Comparison of ENCODE assay signal across 19 mouse cellular contexts in the genomic region with DNA sequence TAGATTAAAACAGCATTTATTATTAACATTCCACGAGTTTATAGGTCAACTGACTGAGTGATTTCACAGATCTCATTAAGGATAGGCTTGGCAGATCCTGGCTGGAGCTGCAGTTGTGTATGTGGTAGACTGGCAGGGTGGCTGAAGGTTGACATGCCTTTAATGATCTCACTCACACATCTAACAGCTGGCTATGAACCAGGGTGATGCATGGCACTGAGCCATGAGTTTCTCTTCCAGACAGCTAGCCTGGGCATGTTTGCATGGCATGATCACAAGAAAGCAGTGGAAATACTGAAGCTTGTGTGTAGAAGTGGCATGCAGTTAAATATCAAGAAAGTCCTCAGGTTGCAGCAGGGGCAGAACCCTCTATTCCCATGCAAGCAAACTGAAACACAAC.
DNase-seq lines count a peak whose midpoint lies in the region; ATAC-seq and TF ChIP-seq lines count a peak whose summit lies in the region.
"Had no signal": no experiment of that assay in that cellular context is flagged by ENCODE, and none has a peak within 500 bp of the region (broad histone marks: within the 10 kb centered on the region; RNA-seq: fewer than 3 reads in every experiment).

No protein-coding gene starts in this region.

- no peak for TF ChIP-seq POLR2A in embryonic fibroblast, embryonic 13.5 days (IDR thresholded peaks at IDR 0.05; ENCODE audit: low read depth, low read length)

- H3K4me2 ChIP-seq in forebrain, postnatal 0 days (ENCODE audit: low read depth) = no peak overlapping the region
- H3K4me2 ChIP-seq in forebrain, embryonic 13.5 days = no peak overlapping the region
- H3K4me2 ChIP-seq: embryonic facial prominence, embryonic 12.5 days; heart, embryonic 13.5 days; hindbrain, embryonic 15.5 days had no signal

- 20% methylated on average over 1 of the region's 1 CpGs for WGBS in forebrain, postnatal 0 days
- 52% methylated on average over 1 of the region's 1 CpGs for WGBS in forebrain, embryonic 13.5 days
- WGBS in midbrain, embryonic 10.5 days = 70% methylated on average over 1 of the region's 1 CpGs

- no peak for TF ChIP-seq CTCF in forebrain, postnatal 0 days (IDR thresholded peaks at IDR 0.05; ENCODE audit: low read depth)
- no peak for TF ChIP-seq CTCF in embryonic fibroblast, embryonic 13.5 days (IDR thresholded peaks at IDR 0.05; ENCODE audit: borderline replicate concordance, insufficient read depth, low read length)

- no peak overlapping the region for H3K27ac ChIP-seq in forebrain, postnatal 0 days (ENCODE audit: low read depth, low read length)
- no peak overlapping the region for H3K27ac ChIP-seq in forebrain, embryonic 13.5 days
- peak overlapping the region; percentile 78 for H3K27ac ChIP-seq in embryonic fibroblast, embryonic 13.5 days (ENCODE audit: insufficient read depth, low read length)
- no peak overlapping the region for H3K27ac ChIP-seq in midbrain, embryonic 10.5 days (replicated peaks)
- H3K27ac ChIP-seq: embryonic facial prominence, embryonic 12.5 days; forebrain, embryonic 10.5 days; gastrocnemius, adult 2 months; heart, embryonic 13.5 days; hindbrain, embryonic 15.5 days had no signal

- ATAC-seq in forebrain, postnatal 0 days = no peak
- no peak for ATAC-seq in forebrain, embryonic 13.5 days
- ATAC-seq: CD4-positive, CD25-positive, alpha-beta regulatory T cell, adult 4 months; intestine, embryonic 16.5 days had no signal

- no peaks in the 10 kb centered on the region for H3K27me3 ChIP-seq in forebrain, postnatal 0 days (ENCODE audit: insufficient read depth, low read length)
- H3K27me3 ChIP-seq in forebrain, embryonic 13.5 days = no peaks in the 10 kb centered on the region
- no peaks in the 10 kb centered on the region for H3K27me3 ChIP-seq in midbrain, embryonic 10.5 days (ENCODE audit: low read depth, poor library complexity, severe bottlenecking)
- H3K27me3 ChIP-seq: embryonic facial prominence, embryonic 12.5 days; heart, embryonic 13.5 days; hindbrain, embryonic 15.5 days had no signal

- no peaks in the 10 kb centered on the region for H3K9me3 ChIP-seq in forebrain, postnatal 0 days (ENCODE audit: low read length)
- no peaks in the 10 kb centered on the region for H3K9me3 ChIP-seq in forebrain, embryonic 13.5 days (replicated peaks)
- no peaks in the 10 kb centered on the region for H3K9me3 ChIP-seq in midbrain, embryonic 10.5 days (replicated peaks)
- H3K9me3 ChIP-seq: embryonic facial prominence, embryonic 12.5 days; forebrain, embryonic 10.5 days; G1E; heart, embryonic 13.5 days; hindbrain, embryonic 15.5 days had no signal

- H3K4me1 ChIP-seq in forebrain, postnatal 0 days (ENCODE audit: insufficient read depth) = no peaks in the 10 kb centered on the region
- no peaks in the 10 kb centered on the region for H3K4me1 ChIP-seq in forebrain, embryonic 13.5 days
- no peaks in the 10 kb centered on the region for H3K4me1 ChIP-seq in embryonic fibroblast, embryonic 13.5 days (ENCODE audit: control insufficient read depth, insufficient read depth, low read length)
- H3K4me1 ChIP-seq in midbrain, embryonic 10.5 days = no peaks in the 10 kb centered on the region
- H3K4me1 ChIP-seq: embryonic facial prominence, embryonic 12.5 days; forebrain, embryonic 10.5 days; heart, embryonic 13.5 days; hindbrain, embryonic 15.5 days had no signal

- DNase-seq in forebrain, postnatal 0 days = peak; percentile 4
- peak; percentile 3 for DNase-seq in urinary bladder, postnatal 14 days (ENCODE audit: low spot score)
- DNase-seq in urinary bladder, postnatal 4 days (ENCODE audit: low spot score in 2 of 2) = no peak
- no peak for DNase-seq in midbrain, embryonic 10.5 days (ENCODE audit: low spot score)
- DNase-seq: adrenal gland, postnatal 10 days; cerebellum, adult 18-20 months; embryo, embryonic 11 days; gastrocnemius, adult 2 months; gastrocnemius, postnatal 25 days; heart, postnatal 36 days had no signal

- no peak overlapping the region for H3K9ac ChIP-seq in forebrain, postnatal 0 days
- no peak overlapping the region for H3K9ac ChIP-seq in forebrain, embryonic 13.5 days
- H3K9ac ChIP-seq: embryonic facial prominence, embryonic 12.5 days; heart, embryonic 13.5 days; hindbrain, embryonic 15.5 days had no signal

- H3K4me3 ChIP-seq in forebrain, postnatal 0 days (ENCODE audit: low read depth, low read length) = no peak overlapping the region
- H3K4me3 ChIP-seq in forebrain, embryonic 13.5 days = no peak overlapping the region
- no peak overlapping the region for H3K4me3 ChIP-seq in embryonic fibroblast, embryonic 13.5 days (ENCODE audit: insufficient read depth, low read length)
- H3K4me3 ChIP-seq in midbrain, embryonic 10.5 days = no peak overlapping the region
- H3K4me3 ChIP-seq: embryonic facial prominence, embryonic 12.5 days; forebrain, embryonic 10.5 days; gastrocnemius, adult 2 months; heart, embryonic 13.5 days; hindbrain, embryonic 15.5 days had no signal

- no peaks in the 10 kb centered on the region for H3K36me3 ChIP-seq in forebrain, postnatal 0 days (ENCODE audit: insufficient read depth)
- H3K36me3 ChIP-seq in forebrain, embryonic 13.5 days (ENCODE audit: poor library complexity, severe bottlenecking) = no peaks in the 10 kb centered on the region
- H3K36me3 ChIP-seq in midbrain, embryonic 10.5 days = no peaks in the 10 kb centered on the region
- H3K36me3 ChIP-seq: embryonic facial prominence, embryonic 12.5 days; forebrain, embryonic 10.5 days; G1E; heart, embryonic 13.5 days; hindbrain, embryonic 15.5 days had no signal

Comparison
In these comparisons a context has a peak if more than half of its experiments do, and no peak if none do; other contexts are left out.
1. DNase-seq: peak in forebrain, postnatal 0 days (single experiment) and urinary bladder, postnatal 14 days (single experiment); none in urinary bladder, postnatal 4 days (0 of 2) and midbrain, embryonic 10.5 days (single experiment).